Mouse (Mus musculus) gastrocnemius, adult 18-20 months (tissue): ENCODE measurements around the gene She. TPM values are rescaled to one million over a fixed set of nuclear protein-coding genes. Genes with fewer than 3 reads are reported as not detected.

Experiments used
- DNase-seq: peaks from one replicate; pipeline ENCODE4 v3.0.0; 2021; ENCODE audit warnings: low spot score
- total RNA-seq, 2 experiments: library from RNA; stranded (reverse); gene quantifications; 2 replicates each; pipeline ENCODE4 v1.2.3; 2021

Gene She
- total RNA-seq, 2 experiments from 2014 or later = 2.8 to 4.8 TPM

- no peak for DNase-seq
Measured at GRCm38 (mm10) chr3:89882556-89883181, 51.5 kb downstream of the She start.

GRCm38 (mm10) chr3:89883582-89884041 is 52.4 kb downstream of the She start:
- DNase-seq = no peak

- no peak for DNase-seq
Measured at GRCm38 (mm10) chr3:89885766-89886165, 54.6 kb downstream of the She start.

GRCm38 (mm10) chr3:89887582-89888230 is 56.5 kb downstream of the She start:
- no peak for DNase-seq

- no peak for DNase-seq
Measured at GRCm38 (mm10) chr3:89889841-89890430, 58.8 kb downstream of the She start.

GRCm38 (mm10) chr3:89891696-89892095 is 60.5 kb downstream of the She start:
- no peak for DNase-seq

GRCm38 (mm10) chr3:89892517-89893106 is 61.4 kb downstream of the She start:
- no peak for DNase-seq

GRCm38 (mm10) chr3:89896571-89896970 is 65.4 kb downstream of the She start:
- DNase-seq = no peak

- no peak for DNase-seq
Measured at GRCm38 (mm10) chr3:89897204-89897796, 66.1 kb downstream of the She start.

- DNase-seq = no peak
Measured at GRCm38 (mm10) chr3:89898011-89898410, 66.8 kb downstream of the She start.

- DNase-seq = no peak
Measured at GRCm38 (mm10) chr3:89898870-89899510, 67.8 kb downstream of the She start.

- DNase-seq = no peak
Measured at GRCm38 (mm10) chr3:89899511-89899908, 68.3 kb downstream of the She start.

GRCm38 (mm10) chr3:89907846-89908245 is 76.7 kb downstream of the She start:
- no peak for DNase-seq

Other genes with a start within 250 kb of the She start
- gene Adar, start 116.3 kb upstream of the She start, total RNA-seq = 1 to 10 TPM; 1.9 to 2.3 TPM
- under 1 TPM; 0.09 to 0.16 TPM for gene Chrnb2, start 66.7 kb upstream of the She start, total RNA-seq
- 10 to 100 TPM; 13.1 to 14.0 TPM for gene Ube2q1, start 57.8 kb upstream of the She start, total RNA-seq
- 1 to 10 TPM; 3.1 to 7.2 TPM for gene Il6ra, start 81.8 kb downstream of the She start, total RNA-seq
- gene Atp8b2, start 132.1 kb downstream of the She start, total RNA-seq = 1 to 10 TPM; 5.2 to 5.5 TPM
- gene Hax1, start 167.4 kb downstream of the She start, total RNA-seq = 10 to 100 TPM; 47.8 to 58.0 TPM
- 10 to 100 TPM; 91.6 to 99.3 TPM for gene 4933434E20Rik, start 220.3 kb downstream of the She start, total RNA-seq
- 10 to 100 TPM; 93.9 to 95.4 TPM for gene Ubap2l, start 221.3 kb downstream of the She start, total RNA-seq
- 100 to 1,000 TPM; 579 to 626 TPM for gene Tpm3, start 241.3 kb downstream of the She start, total RNA-seq